Mouse (Mus musculus): ENCODE measurements around the gene Tekt1.

Tekt1 gene

DNA sequence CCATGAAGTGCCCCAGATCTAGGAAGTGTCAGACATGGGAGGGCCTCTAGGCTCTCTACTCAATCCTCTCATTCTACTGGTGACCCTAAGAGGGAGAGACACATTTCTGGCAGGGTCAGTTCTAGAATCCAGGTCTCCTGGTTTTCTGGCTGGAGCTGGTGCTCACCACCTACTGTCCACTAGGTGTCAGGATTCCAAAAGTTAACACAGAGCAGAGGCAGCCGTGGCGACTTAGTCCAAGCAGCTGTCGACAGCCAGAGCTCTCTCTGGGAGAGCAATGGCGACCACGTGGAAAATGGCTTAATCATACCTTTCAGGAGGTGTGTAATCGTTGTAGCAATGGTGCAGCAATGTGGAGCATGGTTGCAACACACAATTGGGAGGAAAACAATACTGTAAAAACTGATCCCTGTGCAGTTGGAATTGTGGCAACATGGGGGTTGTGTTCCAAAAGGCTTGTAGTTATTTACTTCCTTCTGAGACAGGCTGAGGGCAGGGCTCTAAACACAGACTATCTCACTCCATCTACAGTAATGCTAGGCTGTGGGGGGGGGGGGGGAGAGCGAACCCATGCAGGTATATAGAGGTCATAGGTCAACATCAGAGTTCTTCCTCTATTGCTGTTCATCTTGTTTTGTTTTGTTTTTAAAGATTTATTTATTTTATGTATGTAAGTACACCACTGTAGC lies 19.5 kb downstream of the Tekt1 start:
- peak; percentile 74 to 76 for DNase-seq (ENCODE audit: low spot score in 2 of 2)

DNA sequence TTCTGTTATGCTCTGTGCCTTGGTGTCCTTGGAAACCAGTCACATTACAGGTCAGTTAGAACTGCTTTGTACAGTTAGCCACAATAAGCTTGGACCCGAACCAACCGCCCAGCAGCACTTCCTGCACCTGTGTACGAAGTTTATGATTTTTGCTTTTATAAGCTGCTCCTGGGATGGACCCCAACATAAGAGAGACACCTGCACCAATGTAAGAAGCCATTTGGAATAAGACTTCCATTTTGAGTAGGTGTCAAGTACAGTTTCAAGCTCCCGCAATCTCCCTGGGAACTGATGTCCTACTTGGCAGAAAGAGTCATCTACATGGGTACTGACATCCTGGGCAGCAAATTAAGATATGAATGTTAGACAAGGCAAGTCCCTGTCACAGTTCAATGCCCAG lies 22.5 kb downstream of the Tekt1 start:
- DNase-seq (ENCODE audit: low spot score in 2 of 2), result no peak

DNA sequence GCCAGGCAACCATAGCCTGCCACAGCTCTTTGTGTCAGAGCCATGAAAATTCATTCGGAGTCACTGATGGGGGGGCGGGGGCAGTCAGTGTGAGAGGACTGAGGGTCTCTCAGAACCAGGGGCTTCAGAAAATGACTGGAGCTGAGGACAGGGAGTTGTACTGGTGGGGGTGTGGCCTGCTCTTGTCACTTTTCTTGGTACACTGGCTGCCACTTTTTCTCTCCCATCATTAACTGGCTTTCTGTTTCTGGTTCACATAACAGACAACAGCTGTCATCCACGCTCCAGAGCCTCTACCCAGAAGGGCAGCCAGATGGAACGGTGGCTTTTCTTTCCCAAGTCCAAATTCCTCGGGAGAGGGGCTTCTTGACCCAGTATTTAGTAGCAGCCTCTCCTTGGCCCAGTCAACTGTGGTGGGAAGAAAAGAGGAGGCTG lies 23.8 kb downstream of the Tekt1 start:
- DNase-seq (ENCODE audit: low spot score in 2 of 2), result no peak

DNA sequence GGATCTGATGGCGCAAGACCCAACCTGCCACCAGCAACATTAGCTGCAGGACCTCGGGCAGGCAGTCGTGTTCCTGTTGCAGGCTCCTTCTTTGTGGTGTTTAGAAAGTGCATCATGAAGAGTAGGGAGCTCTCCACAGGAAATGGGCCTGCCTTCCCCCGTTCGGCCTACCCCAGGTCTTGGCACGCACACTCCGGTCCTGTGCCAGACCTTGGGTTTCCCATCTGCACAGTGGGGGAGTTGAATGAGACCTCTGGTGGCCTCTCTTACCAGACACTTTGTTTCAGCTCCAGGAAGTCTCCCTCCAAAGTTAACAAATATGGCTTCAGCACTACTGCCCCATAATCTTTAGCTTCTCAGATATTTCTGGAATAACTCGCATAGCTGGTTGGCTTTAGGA lies 25.5 kb downstream of the Tekt1 start:
- no peak for DNase-seq (ENCODE audit: low spot score in 2 of 2)

DNA sequence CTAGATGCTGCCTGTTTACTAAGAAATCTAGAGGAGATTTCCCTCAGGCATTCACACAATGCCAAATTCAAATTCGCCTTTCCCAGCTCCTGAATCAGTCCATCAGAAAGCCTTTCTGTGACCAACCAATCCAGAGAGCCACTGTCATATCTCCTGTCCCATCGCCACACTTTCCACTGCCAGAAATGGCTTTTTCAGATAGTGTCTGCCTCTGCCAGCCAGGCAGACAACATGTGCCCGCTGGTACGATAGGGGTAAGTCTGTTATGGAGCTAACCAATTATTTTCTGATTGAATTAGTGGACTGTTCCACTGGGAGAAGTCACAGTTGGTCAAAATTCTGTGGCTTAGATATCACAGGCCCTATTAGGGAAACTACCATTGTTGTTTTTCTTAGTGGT lies 27.6 kb downstream of the Tekt1 start:
- no peak for DNase-seq (ENCODE audit: low spot score in 2 of 2)

DNA sequence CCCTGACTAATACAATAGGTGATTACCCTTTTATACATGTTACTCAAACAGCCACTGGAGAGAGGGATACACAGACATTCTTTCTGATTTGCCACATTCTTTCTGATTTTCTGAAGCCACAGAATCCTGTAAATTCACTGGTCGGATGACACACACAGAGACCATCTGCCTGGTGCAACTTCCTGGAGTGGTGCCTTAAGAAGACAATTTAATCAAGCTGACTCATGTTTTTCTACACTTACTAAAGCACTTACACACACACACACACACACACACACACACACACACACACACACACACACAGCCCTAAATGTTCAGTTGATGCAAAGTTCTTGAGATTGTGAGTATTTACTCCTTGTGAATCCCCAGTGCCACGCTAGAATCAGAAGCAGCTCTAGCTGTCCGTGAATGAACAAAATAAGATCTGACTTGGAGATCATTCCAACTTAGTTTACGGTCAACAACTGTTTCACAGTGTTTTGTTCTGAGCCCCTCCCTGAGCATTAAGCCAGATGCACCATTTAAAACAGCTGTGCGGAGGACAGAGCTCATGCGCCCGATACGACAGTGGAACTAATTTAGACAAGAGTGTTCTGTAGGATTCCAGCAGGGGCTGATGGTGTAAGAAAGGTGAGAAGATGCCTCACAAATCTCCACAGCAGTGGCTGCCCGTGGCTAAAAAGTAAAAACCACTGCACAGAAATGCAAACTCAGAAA lies 29.1 kb downstream of the Tekt1 start:
- peak; percentile 59 to 70 for DNase-seq (ENCODE audit: low spot score in 2 of 2)

DNA sequence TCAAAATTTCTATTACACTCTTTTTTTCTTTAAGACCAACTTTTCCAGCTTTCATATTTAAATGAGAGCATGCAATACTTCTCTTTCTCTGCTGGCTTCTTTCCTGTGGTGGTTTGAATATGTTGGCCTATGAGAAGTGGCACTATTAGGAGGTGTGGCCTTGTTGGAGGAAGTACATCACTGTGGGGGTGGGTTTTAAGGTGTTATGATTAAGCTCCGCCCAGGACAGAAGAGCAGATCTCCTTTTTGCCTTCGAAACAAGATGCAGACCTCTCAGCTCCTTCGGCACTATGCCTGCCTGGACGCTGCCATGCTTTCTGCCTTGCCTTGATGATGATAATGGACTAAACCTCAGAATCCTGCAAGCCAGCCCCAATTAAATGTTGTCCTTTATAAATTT lies 36.5 kb downstream of the Tekt1 start:
- DNase-seq (ENCODE audit: low spot score in 2 of 2), result no peak

DNA sequence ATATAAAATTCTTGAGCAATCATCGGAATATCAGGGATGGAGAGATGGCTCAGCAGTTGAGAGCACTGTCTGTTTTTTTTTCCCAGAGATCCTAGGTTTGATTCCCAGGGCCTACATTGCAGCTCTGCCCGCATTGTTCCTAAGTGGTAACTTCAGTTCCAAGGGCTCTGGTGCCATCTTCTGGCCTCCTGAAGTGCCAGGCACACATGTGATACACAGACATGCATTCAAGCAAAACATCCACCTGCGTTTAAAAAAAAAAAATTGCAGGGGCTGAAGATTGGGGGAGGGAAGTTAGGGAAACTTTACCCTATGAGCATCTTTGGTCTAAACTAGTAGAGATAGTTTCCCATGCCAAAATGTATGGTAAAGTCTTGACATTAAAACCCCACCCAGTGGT lies 37.8 kb downstream of the Tekt1 start:
- DNase-seq (ENCODE audit: low spot score in 2 of 2), result no peak

DNA sequence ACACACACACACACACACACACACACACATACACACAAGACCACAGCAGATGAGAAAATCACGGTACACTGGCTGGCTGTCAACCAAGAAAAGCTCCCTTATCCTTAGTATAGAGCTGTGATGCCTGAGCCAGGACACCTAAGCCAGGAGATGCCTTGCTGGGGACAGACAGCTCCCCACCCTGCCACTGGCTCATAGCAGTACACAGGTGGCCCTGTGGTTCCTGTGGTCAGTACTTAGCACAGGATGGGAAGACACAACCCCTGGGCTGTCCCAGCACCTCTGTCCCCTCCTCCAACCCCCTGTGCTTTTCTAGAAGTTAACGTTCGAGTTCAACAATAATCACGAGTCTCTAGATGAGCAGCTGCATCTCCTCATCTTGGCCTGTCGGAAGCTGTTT lies 44.2 kb downstream of the Tekt1 start:
- no peak for DNase-seq (ENCODE audit: low spot score in 2 of 2)

DNA sequence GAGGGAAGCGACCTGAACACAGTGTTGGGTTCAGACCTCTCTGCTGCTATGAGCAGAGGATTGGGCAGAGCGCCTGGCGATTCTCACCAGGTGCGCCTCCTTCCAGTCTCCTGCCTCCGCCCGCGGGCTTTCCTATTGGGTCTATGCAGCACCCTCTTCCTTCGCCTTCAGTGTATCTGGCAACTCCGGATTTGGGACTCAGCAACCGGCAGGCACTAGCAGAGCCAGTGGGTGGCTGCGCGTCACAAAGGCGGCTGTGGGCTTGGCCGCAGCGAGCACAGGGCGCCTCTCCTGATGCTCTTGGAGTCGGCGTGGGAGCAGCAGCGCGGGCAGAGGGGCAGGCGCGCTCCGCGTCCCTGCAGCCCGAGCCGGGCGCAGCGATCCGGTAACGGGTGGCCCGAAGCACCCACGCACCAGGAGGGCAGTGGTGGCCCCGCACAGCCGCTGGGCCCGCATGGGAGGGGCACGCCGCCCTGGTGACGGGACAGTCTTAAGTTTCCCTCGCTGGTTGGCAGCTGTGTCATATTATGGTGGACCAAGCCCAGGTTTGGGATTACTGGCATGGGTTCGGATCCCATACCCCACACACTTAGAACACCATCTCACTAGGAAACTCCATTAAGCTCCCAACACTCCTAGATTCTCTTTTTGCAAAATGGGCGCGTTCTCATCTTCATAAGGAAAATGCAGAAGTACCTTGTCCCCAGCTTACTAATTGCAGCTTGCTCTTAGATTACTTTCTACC lies 47.9 kb downstream of the Tekt1 start, which contains the start of gene Fbxo39:
TSS of gene Fbxo39 (plus strand) at position 294 of the 745 bp plus-strand sequence.
- DNase-seq (ENCODE audit: low spot score in 2 of 2), result peak; percentile 61 to 67

DNA sequence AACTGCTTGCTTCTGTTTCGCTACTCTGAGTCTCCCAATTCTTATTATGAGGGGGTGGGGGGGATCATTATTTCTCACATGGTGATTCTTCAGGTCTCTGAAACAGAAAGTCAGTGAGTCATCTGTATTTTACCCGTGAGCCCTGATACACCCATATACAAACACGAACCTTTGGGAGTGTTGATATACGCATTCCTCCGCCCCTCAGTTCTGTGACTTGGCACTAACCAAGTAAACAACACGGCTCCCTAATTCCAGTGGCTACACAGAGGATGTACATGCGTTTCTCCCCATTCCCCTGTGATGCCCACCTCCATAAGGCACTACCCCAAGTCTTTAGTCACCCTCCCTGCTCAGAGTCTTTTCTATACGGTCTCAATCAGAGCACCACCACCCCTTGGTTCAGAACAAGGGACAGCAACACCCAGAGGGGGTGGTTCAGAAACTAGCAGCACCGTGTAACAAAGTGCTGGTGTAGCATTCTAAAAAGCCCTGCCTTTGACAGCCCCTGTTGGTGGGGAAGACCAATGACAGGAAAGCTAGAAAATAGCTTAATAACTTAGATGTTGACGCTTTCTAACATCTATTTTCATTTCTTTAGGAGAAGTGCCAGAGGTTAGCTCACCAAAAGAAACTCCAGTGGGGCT lies 50.8 kb downstream of the Tekt1 start:
- no peak for DNase-seq (ENCODE audit: low spot score in 2 of 2)

DNA sequence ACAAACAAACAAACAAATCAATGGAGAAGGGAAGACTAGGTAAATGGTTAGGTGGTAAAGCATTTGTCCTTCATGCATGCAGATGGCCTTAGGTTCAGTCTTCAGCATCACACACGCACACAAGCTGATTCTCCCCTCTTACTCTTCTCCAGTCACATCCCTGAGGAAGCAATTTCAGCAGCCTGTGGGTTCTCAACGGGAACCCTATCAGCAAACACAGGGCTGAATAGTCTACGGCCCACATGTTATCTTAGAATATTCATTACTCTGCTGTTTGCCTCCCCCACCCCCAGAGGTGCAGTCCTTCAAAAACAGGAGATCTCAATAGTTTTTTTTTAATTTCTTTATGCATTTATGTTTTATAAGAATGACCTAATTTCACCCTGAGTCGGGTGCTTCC lies 51.8 kb downstream of the Tekt1 start:
- no peak for DNase-seq (ENCODE audit: low spot score in 2 of 2)

DNA sequence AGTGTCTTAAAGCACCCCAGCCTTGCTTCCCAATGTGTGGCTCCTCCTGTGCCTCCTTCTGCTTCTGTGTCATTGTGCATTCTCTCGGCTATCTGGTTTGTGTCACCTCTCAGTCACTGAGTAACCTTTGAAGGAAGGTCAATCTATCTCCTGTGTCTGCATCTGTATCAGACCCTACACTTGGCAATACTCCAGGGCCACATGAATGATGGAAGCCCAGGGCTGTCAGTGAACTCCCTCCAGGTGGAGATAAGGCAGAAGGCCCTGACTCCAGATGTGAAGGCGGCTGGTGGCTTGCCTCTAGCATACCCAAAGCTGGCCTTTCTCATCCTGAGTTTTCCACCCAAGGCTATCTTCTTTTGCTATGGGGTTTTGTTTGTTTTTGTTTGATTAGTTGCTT lies 53.3 kb downstream of the Tekt1 start:
- no peak for DNase-seq (ENCODE audit: low spot score in 2 of 2)

DNA sequence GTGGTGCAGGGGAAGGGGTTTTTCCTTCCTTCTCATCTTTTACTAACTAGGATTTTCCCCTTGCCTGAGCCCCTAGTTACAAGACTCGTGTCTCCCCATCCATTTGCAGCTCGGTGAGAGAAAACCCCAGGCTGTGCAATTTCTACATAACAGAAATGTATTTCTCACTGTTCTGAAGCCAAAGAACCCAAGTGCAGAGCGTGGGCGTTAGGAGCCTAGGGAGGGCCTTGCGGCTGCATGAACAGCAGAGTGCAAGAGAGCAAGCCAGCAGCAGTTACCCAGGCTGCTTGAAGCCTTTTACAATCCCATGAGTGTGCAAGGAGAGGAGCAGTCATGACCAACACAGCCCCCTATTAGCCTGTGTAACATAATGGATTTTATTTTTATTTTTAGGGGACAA lies 54.8 kb downstream of the Tekt1 start:
- peak; percentile 28 to 50 for DNase-seq (ENCODE audit: low spot score in 2 of 2)

DNA sequence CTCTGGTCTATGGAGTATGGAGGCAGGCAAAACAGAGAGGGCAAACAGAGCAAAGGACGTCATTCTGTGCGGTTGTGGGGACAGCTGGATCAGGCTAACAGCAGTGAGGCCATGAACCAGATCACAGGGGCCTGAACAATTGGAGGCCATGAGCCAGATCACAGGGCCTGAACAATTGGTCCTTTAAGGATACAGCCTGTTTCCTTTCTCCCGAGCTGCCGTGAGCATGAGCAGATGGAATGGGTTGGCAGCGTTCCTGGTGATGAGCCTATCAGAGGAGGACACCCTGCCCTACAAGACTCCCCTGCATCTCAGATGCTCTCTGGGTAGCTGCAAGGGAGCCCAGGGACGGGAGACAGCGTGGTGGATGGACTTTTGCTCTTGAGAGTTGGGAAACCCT lies 60.0 kb downstream of the Tekt1 start:
- DNase-seq (ENCODE audit: low spot score in 2 of 2), result peak; percentile 58 to 61

DNA sequence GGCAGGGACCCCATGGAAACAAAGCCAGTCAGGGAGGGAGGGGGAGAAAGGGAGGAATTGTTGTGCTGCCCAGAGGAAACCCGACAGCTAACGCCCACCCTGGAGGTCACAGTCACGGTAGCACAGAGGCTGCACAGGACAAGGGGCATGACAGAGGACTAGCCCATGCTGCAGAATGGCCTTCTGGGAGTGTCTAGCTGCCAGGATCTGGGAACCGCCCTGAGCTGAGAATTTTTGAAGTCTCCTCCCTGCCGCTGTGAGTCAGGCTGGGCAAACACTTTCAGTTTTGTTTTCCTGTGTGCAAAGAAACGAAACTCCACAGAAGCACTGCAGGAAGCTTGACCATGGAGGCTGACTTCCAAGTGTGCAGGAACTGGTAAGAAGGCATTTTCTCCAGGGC lies 60.9 kb downstream of the Tekt1 start, which contains the start of gene Xaf1:
TSS of gene Xaf1 (plus strand) at position 296 of the 400 bp plus-strand sequence.
- peak in 1 of 2 experiments; percentile 21 for DNase-seq (ENCODE audit: low spot score in 2 of 2)
